Comparison of ENCODE assay signal across 25 mouse cellular contexts in the genomic region with DNA sequence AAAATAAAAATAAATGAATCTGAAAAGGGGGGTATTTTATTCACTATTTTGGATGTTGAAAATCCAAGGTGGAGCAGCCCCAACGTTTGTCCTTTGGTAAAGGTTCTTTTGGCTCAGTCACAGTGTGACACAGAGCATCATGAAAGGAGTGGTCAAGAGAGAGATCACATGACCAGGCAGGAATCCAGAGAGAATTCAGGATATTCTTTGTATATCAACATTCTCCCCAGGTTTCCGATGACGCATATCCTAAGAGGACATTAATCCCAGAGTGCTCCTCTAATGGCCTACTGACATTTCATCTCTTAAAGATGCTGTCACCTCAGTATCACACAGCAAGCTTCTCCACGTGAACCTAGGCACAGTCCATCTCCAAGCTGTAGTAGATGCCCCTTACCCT. TPM values are rescaled to one million over a fixed set of nuclear protein-coding genes. Genes with fewer than 3 reads are reported as not detected.
"Had no signal": no experiment of that assay in that cellular context is flagged by ENCODE, and none has a peak within 500 bp of the region (broad histone marks: within the 10 kb centered on the region; RNA-seq: fewer than 3 reads in every experiment).

No protein-coding gene starts in this region.

- H3K4me2 ChIP-seq: liver, embryonic 12.5 days; lung, embryonic 15.5 days; midbrain, embryonic 12.5 days; midbrain, embryonic 15.5 days; neural tube, embryonic 13.5 days; neural tube, embryonic 15.5 days had no signal

- DNase-seq: retina, postnatal 1 day; right cerebral cortex, adult 18-20 months; right cerebral cortex, postnatal 25 days; right cerebral cortex, postnatal 4 days; spleen, adult 18-20 months; thymus, adult 18-20 months; thymus, postnatal 14 days; thymus, postnatal 36 days had no signal

- H3K27ac ChIP-seq: liver, embryonic 12.5 days; liver, embryonic 14.5 days; lung, embryonic 15.5 days; macrophage; midbrain, embryonic 10.5 days; midbrain, embryonic 12.5 days; midbrain, embryonic 15.5 days; neural tube, embryonic 13.5 days; neural tube, embryonic 15.5 days had no signal

- H3K4me3 ChIP-seq: liver, embryonic 12.5 days; lung, embryonic 15.5 days; midbrain, embryonic 10.5 days; midbrain, embryonic 12.5 days; midbrain, embryonic 15.5 days; neural tube, embryonic 13.5 days; neural tube, embryonic 15.5 days had no signal

- H3K4me1 ChIP-seq: liver, embryonic 12.5 days; lung, embryonic 15.5 days; midbrain, embryonic 10.5 days; midbrain, embryonic 12.5 days; midbrain, embryonic 15.5 days; neural tube, embryonic 13.5 days; neural tube, embryonic 15.5 days had no signal

- H3K27me3 ChIP-seq: liver, embryonic 12.5 days; lung, embryonic 15.5 days; midbrain, embryonic 12.5 days; midbrain, embryonic 15.5 days; neural tube, embryonic 13.5 days; neural tube, embryonic 15.5 days had no signal

- H3K9me3 ChIP-seq: liver, embryonic 12.5 days; lung, embryonic 15.5 days; midbrain, embryonic 10.5 days; midbrain, embryonic 12.5 days; midbrain, embryonic 15.5 days; neural tube, embryonic 13.5 days; neural tube, embryonic 15.5 days had no signal

- ATAC-seq: liver, embryonic 12.5 days; midbrain, embryonic 15.5 days had no signal

- H3K9ac ChIP-seq: liver, embryonic 12.5 days; liver, embryonic 14.5 days; lung, embryonic 15.5 days; midbrain, embryonic 12.5 days; midbrain, embryonic 15.5 days; neural tube, embryonic 13.5 days; neural tube, embryonic 15.5 days had no signal

RNA-seq across cellular contexts. Expression of gene Nhlh1, which starts 46.2 kb away (rescaled TPM):
- total RNA-seq: liver, adult 2 months; megakaryocyte, adult 5-6 weeks; megakaryocyte-erythroid progenitor cell, adult 5-6 weeks; monocyte, adult 5-6 weeks had no signal
- polyA plus RNA-seq: liver, adult 2 months; liver, embryonic 12.5 days; liver, embryonic 14.5 days; liver, embryonic 16.5 days; lung, embryonic 15.5 days; macrophage; stomach, embryonic 14.5 days; stomach, embryonic 16.5 days; thymus, postnatal 0 days had no signal
